Mouse (Mus musculus): ENCODE data around the gene Nqo1.
A peak's percentile ranks its signal among the peaks of the same experiment; 100 is the strongest.

Nqo1 gene

GRCm38 (mm10) chr8:107403038-107403781, at the start of gene Nqo1:
Gene Nqo1 (minus strand): TSS chr8:107403206.
- DNase-seq: peak; percentile 85 to 88

- no peak for DNase-seq
Measured at GRCm38 (mm10) chr8:107451414-107452066, 48.5 kb upstream of the Nqo1 start.

- no peak for DNase-seq
Measured at GRCm38 (mm10) chr8:107449655-107450054, 46.6 kb upstream of the Nqo1 start.

- DNase-seq: peak; percentile 68 to 80
Measured at GRCm38 (mm10) chr8:107449130-107449529, 46.1 kb upstream of the Nqo1 start.

- no peak for DNase-seq
Measured at GRCm38 (mm10) chr8:107448382-107448889, 45.4 kb upstream of the Nqo1 start.

GRCm38 (mm10) chr8:107447713-107448112, 44.7 kb upstream of the Nqo1 start:
- DNase-seq: no peak

GRCm38 (mm10) chr8:107444626-107445025, 41.6 kb upstream of the Nqo1 start:
- no peak for DNase-seq

- DNase-seq: no peak
Measured at GRCm38 (mm10) chr8:107439880-107440625, 37.0 kb upstream of the Nqo1 start.

- DNase-seq: peak; percentile 72 to 84
Measured at GRCm38 (mm10) chr8:107437711-107438110, 34.7 kb upstream of the Nqo1 start.

GRCm38 (mm10) chr8:107436841-107437421, 33.9 kb upstream of the Nqo1 start:
- peak in 1 of 2 experiments; percentile 42 for DNase-seq

- DNase-seq: peak; percentile 74 to 76
Measured at GRCm38 (mm10) chr8:107435962-107436831, 33.2 kb upstream of the Nqo1 start, which contains the start of gene Wwp2. Gene Wwp2 (plus strand): TSS chr8:107436365.

- no peak for DNase-seq
Measured at GRCm38 (mm10) chr8:107435421-107435961, 32.5 kb upstream of the Nqo1 start.

- DNase-seq: peak; percentile 66 to 68
Measured at GRCm38 (mm10) chr8:107430821-107431220, 27.8 kb upstream of the Nqo1 start.

GRCm38 (mm10) chr8:107425230-107425597, 22.2 kb upstream of the Nqo1 start:
- no peak for DNase-seq

- DNase-seq: peak; percentile 95 to 96
Measured at GRCm38 (mm10) chr8:107424597-107425229, 21.7 kb upstream of the Nqo1 start, which contains the start of gene Nob1. Gene Nob1 (minus strand): TSS chr8:107425051.

GRCm38 (mm10) chr8:107424176-107424575, 21.2 kb upstream of the Nqo1 start:
- DNase-seq: no peak

- DNase-seq: peak in 1 of 2 experiments; percentile 65
Measured at GRCm38 (mm10) chr8:107417001-107417400, 14.0 kb upstream of the Nqo1 start.

GRCm38 (mm10) chr8:107413881-107414280, 10.9 kb upstream of the Nqo1 start:
- DNase-seq: no peak

- DNase-seq: no peak
Measured at GRCm38 (mm10) chr8:107412552-107412951, 9.5 kb upstream of the Nqo1 start.

GRCm38 (mm10) chr8:107411391-107411790, 8.4 kb upstream of the Nqo1 start:
- DNase-seq: peak in 1 of 2 experiments; percentile 52

- no peak for DNase-seq
Measured at GRCm38 (mm10) chr8:107405935-107406334, 2.9 kb upstream of the Nqo1 start.

All from kidney, adult 8-10 months (tissue).